Mouse (Mus musculus) megakaryocyte, embryonic 14.5 days (primary cell): ENCODE results near the gene Pias3.

Experiments
- FLI1 ChIP-seq: IDR thresholded peaks from 2 replicates; pipeline ENCODE4 v1.6.1; 2012; ENCODE audit warnings: low read length, inconsistent platforms, mixed read lengths
- GATA1 ChIP-seq: IDR thresholded peaks from 3 replicates; pipeline ENCODE4 v1.6.1; 2012; ENCODE audit warnings: mixed read lengths, low read length, inconsistent platforms, borderline replicate concordance

DNA sequence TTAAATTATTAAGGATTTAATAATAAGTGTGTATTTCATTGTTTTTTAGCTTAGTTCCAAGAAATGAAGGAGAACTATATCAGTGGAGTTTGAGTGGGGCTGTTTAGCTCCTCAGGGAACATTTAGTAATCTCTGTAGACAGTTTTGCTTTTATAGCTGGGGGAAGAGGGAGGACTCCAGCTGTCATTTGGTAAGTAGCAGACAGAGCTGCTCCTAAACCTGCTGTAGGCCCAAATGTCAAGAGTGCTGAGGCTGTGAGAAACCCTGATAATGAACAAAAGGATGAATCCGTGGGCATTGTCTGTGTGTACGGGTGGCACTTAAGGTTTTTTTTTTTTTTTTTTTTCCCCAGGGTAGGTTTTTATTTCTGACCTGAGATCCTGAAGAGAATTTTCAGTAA is 39.0 kb downstream of the Pias3 start:
- TF ChIP-seq GATA1 (no peak), FLI1 (no peak)
